Mouse (Mus musculus) forelimb bud, embryonic 11.5 days (tissue): ENCODE results near the gene Alkbh3.

Experiments
- DNase-seq: peaks from one replicate; pipeline ENCODE4 v3.0.0-alpha.2; 2012; ENCODE audit warnings: low read depth, low spot score

The Alkbh3 gene

DNA sequence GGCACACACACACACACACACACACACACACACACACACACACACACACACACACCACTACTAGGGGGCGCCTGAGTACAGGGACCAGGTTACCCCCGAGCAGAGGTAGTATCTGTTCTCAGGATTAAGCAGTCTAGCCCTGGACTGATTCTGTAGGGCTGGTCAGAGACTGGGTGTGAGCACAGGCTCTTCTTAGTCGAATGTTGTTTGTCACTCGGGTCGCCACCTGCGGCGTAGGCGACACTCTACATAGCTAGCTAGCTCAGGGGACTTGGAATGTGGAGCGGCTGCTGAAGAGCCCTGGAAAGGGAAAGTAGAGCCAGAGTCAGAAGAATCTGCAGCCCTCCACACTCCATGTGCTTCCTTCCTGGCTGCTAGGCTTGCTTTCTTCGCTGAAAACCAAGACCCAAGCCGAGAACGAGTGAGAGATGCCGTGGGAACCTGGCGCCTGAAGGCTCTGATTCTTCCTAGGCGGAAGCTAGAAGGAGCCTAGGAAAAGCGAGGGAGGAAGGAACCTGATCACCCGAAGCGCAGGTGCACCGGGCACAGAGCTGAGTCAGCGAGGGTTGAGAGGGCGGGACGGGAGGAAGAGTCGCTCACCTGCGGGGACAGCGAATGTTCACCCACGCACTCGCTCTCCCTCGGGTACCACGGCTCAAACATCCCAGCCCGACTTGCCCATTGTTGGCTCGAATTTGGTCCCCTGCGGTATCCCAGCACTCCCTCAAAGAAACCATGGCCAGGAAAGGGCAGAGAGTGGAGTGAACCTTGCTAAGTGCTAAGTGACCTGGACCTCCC lies 55.6 kb downstream of the Alkbh3 start:
- DNase-seq, result no peak

DNA sequence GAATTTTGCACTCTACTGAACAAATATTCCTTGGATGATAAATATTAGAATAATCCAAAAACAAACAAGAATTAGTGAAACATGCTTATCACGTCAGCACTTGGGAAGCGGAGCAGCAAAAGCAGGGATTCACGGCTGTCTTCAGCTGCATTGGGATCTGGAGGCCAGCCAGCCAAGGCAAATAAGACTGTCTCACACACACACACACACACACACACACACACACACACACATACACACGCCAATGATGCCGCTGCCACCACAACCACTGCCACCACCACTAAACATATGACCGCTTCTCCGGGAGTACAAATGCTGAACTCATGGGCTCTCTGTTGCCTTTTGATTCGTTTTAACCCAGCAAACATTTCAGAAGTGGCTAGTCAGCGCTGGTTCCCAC lies 56.9 kb downstream of the Alkbh3 start:
- no peak for DNase-seq

DNA sequence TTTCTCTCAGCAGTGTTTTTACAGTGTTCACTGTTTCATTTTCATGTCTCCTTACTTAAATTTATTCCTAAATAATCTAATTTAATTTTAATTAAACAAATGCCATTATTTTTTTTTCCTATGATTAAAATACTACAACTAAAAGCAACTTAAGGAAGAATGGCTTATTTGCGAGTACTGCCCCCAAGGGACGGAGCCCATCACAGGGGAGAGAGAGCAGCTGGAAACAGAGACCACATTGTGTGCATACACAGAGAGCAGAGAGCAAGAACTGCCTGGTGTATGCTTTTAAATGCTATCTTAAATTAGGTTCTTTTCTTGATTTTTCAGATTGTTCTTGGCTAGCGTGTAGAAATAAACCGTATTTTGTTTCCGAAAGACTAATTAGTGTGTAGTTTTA lies 63.6 kb downstream of the Alkbh3 start:
- DNase-seq, result no peak

DNA sequence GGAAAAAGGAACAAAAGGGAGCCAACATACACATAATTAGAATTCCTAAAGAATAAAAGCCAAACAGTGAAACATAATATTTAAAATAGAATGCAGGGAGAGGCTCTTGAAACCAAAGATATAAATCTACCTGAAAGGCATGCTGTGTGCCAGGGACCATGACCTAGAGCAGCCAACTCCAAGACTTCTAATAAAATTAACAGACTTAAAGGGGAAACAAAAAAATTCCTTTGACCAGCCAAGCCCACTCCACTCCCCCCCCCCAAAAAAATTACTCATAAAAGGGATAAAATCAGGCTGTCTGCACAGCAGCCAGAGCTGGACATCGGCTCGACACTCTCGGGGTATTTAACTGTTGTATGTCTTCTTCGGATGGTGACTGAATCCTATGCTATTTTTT lies 65.8 kb downstream of the Alkbh3 start:
- DNase-seq, result no peak

DNA sequence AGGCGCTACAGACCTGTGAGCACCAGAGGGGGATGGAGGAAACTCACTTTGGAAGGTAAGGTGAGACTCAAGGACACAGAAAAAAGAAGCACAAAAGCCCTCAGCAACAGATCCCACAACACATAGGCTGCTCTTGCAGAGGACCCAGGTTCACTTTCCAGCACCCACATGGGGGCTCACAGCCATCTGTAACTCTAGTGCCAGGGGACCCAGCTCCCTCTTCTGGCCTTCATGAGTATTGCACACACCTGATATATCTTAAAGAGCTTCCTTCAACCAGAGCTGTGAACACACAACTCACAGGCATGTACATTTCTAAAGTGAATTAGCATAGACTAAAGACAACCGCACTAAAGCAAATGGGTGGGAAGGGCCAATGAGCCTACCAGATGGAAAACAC lies 66.5 kb downstream of the Alkbh3 start:
- no peak for DNase-seq

DNA sequence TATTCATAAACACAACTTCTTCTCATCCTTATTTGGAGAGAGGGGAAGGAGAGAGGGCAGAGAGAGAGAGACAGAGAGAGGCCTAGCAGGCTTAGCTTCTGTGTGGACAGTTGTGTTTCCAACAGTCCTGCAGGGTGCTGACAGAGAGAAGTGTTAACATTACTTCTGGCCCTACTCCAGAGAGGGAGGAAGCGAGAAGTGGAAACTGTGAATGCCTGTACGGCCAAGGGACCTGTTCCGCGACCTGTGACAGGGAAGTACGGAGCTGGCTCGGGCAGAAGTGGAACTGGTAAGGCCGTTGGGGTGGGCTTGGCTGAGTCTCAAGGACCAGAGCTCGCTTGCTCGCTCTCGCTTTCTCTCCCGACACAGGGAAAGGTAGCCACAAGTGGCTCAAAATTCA lies 68.9 kb downstream of the Alkbh3 start:
- DNase-seq, result no peak

DNA sequence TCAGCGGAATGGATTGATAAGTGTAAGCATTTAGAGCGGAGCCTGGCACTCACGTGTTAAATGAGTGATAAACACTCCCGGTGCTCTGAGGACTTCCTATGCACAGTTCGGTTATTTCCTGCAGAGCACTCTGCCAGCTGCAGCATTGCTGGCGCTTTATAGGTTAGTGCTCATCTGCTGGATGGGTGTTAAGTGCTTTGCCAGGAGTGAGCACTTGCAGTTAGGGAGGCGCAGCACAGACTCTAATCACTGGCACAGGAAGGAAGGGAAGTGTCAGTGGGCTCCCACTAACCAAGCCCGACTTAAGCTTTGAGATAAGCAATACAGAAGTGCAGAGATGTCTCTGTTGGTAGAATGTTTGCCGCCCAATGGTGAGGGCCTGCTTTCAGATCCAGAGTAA lies 72.1 kb downstream of the Alkbh3 start:
- no peak for DNase-seq
